Mouse (Mus musculus): ENCODE data around the gene Prpf4. TPM values are rescaled to one million over a fixed set of nuclear protein-coding genes. Genes with fewer than 3 reads are reported as not detected.

Gene Prpf4
- polyA plus RNA-seq, 1 experiment from 2014 or later: 28.2 TPM

GRCm38 (mm10) chr4:62419091-62419490 is 10.5 kb downstream of the Prpf4 start:
- Histone ChIP-seq H3K9ac (ENCODE audit: low read length) (no peak overlapping the region), H3K27me3 (ENCODE audit: control insufficient read depth, insufficient read depth, low read length) (no peaks in the 10 kb centered on the region), H3K4me3 (ENCODE audit: low read depth, low read length) (no peak overlapping the region), H3K27ac (ENCODE audit: low read depth, low read length) (no peak overlapping the region), H3K9me3 (ENCODE audit: control insufficient read depth, low read length) (no peaks in the 10 kb centered on the region), H3K4me2 (ENCODE audit: low read depth) (no peak overlapping the region), H3K4me1 (ENCODE audit: control insufficient read depth, insufficient read depth, low read length) (no peaks in the 10 kb centered on the region), H3K36me3 (ENCODE audit: control insufficient read depth, insufficient read depth, low read length) (peaks cover 31% of the 10 kb centered on the region)
- ATAC-seq (ENCODE audit: insufficient read depth, low FRiP score, low TSS enrichment) (no peak), DNase-seq (ENCODE audit: low spot score) (no peak)
- 96% methylated on average over 6 of the region's 6 CpGs for WGBS

GRCm38 (mm10) chr4:62425891-62426290 is 17.3 kb downstream of the Prpf4 start:
- ATAC-seq (ENCODE audit: insufficient read depth, low FRiP score, low TSS enrichment) (no peak), DNase-seq (ENCODE audit: low spot score) (no peak)
- H3K27me3 ChIP-seq (ENCODE audit: control insufficient read depth, insufficient read depth, low read length): no peaks in the 10 kb centered on the region
- H3K9me3 ChIP-seq (ENCODE audit: control insufficient read depth, low read length): no peaks in the 10 kb centered on the region
- H3K4me3 ChIP-seq (ENCODE audit: low read depth, low read length): no peak overlapping the region
- no peak overlapping the region for H3K9ac ChIP-seq (ENCODE audit: low read length)
- WGBS: 90% methylated on average over 4 of the region's 4 CpGs
- H3K4me1 ChIP-seq (ENCODE audit: control insufficient read depth, insufficient read depth, low read length): no peaks in the 10 kb centered on the region
- H3K27ac ChIP-seq (ENCODE audit: low read depth, low read length): no peak overlapping the region
- peaks cover 19% of the 10 kb centered on the region for H3K36me3 ChIP-seq (ENCODE audit: control insufficient read depth, insufficient read depth, low read length)
- no peak overlapping the region for H3K4me2 ChIP-seq (ENCODE audit: low read depth)

- Histone ChIP-seq H3K27me3 (ENCODE audit: control insufficient read depth, insufficient read depth, low read length) (no peaks in the 10 kb centered on the region), H3K9me3 (ENCODE audit: control insufficient read depth, low read length) (no peaks in the 10 kb centered on the region), H3K36me3 (ENCODE audit: control insufficient read depth, insufficient read depth, low read length) (peaks cover 7% of the 10 kb centered on the region), H3K4me2 (ENCODE audit: low read depth) (no peak overlapping the region), H3K4me3 (ENCODE audit: low read depth, low read length) (no peak overlapping the region), H3K4me1 (ENCODE audit: control insufficient read depth, insufficient read depth, low read length) (no peaks in the 10 kb centered on the region), H3K9ac (ENCODE audit: low read length) (no peak overlapping the region), H3K27ac (ENCODE audit: low read depth, low read length) (no peak overlapping the region)
- ATAC-seq (ENCODE audit: insufficient read depth, low FRiP score, low TSS enrichment) (no peak), DNase-seq (ENCODE audit: low spot score) (no peak)
- 77% methylated on average over 17 of the region's 17 CpGs for WGBS
Measured at GRCm38 (mm10) chr4:62427978-62428758, 19.6 kb downstream of the Prpf4 start.

- Histone ChIP-seq H3K27me3 (ENCODE audit: control insufficient read depth, insufficient read depth, low read length) (no peaks in the 10 kb centered on the region), H3K4me3 (ENCODE audit: low read depth, low read length) (no peak overlapping the region), H3K4me2 (ENCODE audit: low read depth) (no peak overlapping the region), H3K4me1 (ENCODE audit: control insufficient read depth, insufficient read depth, low read length) (no peaks in the 10 kb centered on the region), H3K9me3 (ENCODE audit: control insufficient read depth, low read length) (no peaks in the 10 kb centered on the region), H3K9ac (ENCODE audit: low read length) (no peak overlapping the region), H3K27ac (ENCODE audit: low read depth, low read length) (no peak overlapping the region), H3K36me3 (ENCODE audit: control insufficient read depth, insufficient read depth, low read length) (no peaks in the 10 kb centered on the region; the same call in none of the 2 replicates)
- WGBS: 88% methylated on average over 9 of the region's 9 CpGs
- no peak for ATAC-seq (ENCODE audit: insufficient read depth, low FRiP score, low TSS enrichment)
- DNase-seq (ENCODE audit: low spot score): no peak
Measured at GRCm38 (mm10) chr4:62429616-62430015, 21.0 kb downstream of the Prpf4 start.

- H3K4me1 ChIP-seq (ENCODE audit: control insufficient read depth, insufficient read depth, low read length): no peaks in the 10 kb centered on the region
- ATAC-seq (ENCODE audit: insufficient read depth, low FRiP score, low TSS enrichment): no peak
- H3K36me3 ChIP-seq (ENCODE audit: control insufficient read depth, insufficient read depth, low read length): no peaks in the 10 kb centered on the region; the same call in 1 of the 2 replicates
- no peak overlapping the region for H3K27ac ChIP-seq (ENCODE audit: low read depth, low read length)
- no peak overlapping the region for H3K4me3 ChIP-seq (ENCODE audit: low read depth, low read length)
- no peak overlapping the region for H3K9ac ChIP-seq (ENCODE audit: low read length)
- DNase-seq (ENCODE audit: low spot score): no peak
- H3K9me3 ChIP-seq (ENCODE audit: control insufficient read depth, low read length): no peaks in the 10 kb centered on the region
- H3K4me2 ChIP-seq (ENCODE audit: low read depth): no peak overlapping the region
- H3K27me3 ChIP-seq (ENCODE audit: control insufficient read depth, insufficient read depth, low read length): no peaks in the 10 kb centered on the region
Measured at GRCm38 (mm10) chr4:62430678-62431077, 22.1 kb downstream of the Prpf4 start.

GRCm38 (mm10) chr4:62431522-62431921 is 22.9 kb downstream of the Prpf4 start:
- no peaks in the 10 kb centered on the region for H3K36me3 ChIP-seq (ENCODE audit: control insufficient read depth, insufficient read depth, low read length)
- DNase-seq (ENCODE audit: low spot score) (no peak), ATAC-seq (ENCODE audit: insufficient read depth, low FRiP score, low TSS enrichment) (no peak)
- no peak overlapping the region for H3K4me3 ChIP-seq (ENCODE audit: low read depth, low read length)
- no peak overlapping the region for H3K9ac ChIP-seq (ENCODE audit: low read length)
- no peaks in the 10 kb centered on the region for H3K4me1 ChIP-seq (ENCODE audit: control insufficient read depth, insufficient read depth, low read length)
- no peaks in the 10 kb centered on the region for H3K9me3 ChIP-seq (ENCODE audit: control insufficient read depth, low read length)
- no peak overlapping the region for H3K4me2 ChIP-seq (ENCODE audit: low read depth)
- WGBS: 75% methylated on average over 4 of the region's 4 CpGs
- no peak overlapping the region for H3K27ac ChIP-seq (ENCODE audit: low read depth, low read length)
- H3K27me3 ChIP-seq (ENCODE audit: control insufficient read depth, insufficient read depth, low read length): no peaks in the 10 kb centered on the region

- Histone ChIP-seq H3K4me1 (ENCODE audit: control insufficient read depth, insufficient read depth, low read length) (no peaks in the 10 kb centered on the region), H3K9ac (ENCODE audit: low read length) (no peak overlapping the region), H3K4me2 (ENCODE audit: low read depth) (no peak overlapping the region), H3K9me3 (ENCODE audit: control insufficient read depth, low read length) (no peaks in the 10 kb centered on the region), H3K27ac (ENCODE audit: low read depth, low read length) (no peak overlapping the region), H3K27me3 (ENCODE audit: control insufficient read depth, insufficient read depth, low read length) (no peaks in the 10 kb centered on the region), H3K4me3 (ENCODE audit: low read depth, low read length) (no peak overlapping the region), H3K36me3 (ENCODE audit: control insufficient read depth, insufficient read depth, low read length) (no peaks in the 10 kb centered on the region)
- DNase-seq (ENCODE audit: low spot score) (no peak), ATAC-seq (ENCODE audit: insufficient read depth, low FRiP score, low TSS enrichment) (no peak)
- 86% methylated on average over 7 of the region's 7 CpGs for WGBS
Measured at GRCm38 (mm10) chr4:62433939-62434870, 25.6 kb downstream of the Prpf4 start.

GRCm38 (mm10) chr4:62435081-62435480 is 26.5 kb downstream of the Prpf4 start, which contains the start of gene Rnf183:
Rnf183 (minus strand) TSS chr4:62435252.
- ATAC-seq (ENCODE audit: insufficient read depth, low FRiP score, low TSS enrichment): no peak

More at GRCm38 (mm10) chr4:62435081-62435480, 26.5 kb downstream of the Prpf4 start, which contains the start of gene Rnf183:
- Histone ChIP-seq H3K27me3 (ENCODE audit: control insufficient read depth, insufficient read depth, low read length) (no peaks in the 10 kb centered on the region), H3K4me2 (ENCODE audit: low read depth) (no peak within 1 kb of the TSS), H3K9ac (ENCODE audit: low read length) (no peak within 1 kb of the TSS), H3K36me3 (ENCODE audit: control insufficient read depth, insufficient read depth, low read length) (no peaks in the 10 kb centered on the region), H3K4me3 (ENCODE audit: low read depth, low read length) (no peak within 1 kb of the TSS), H3K27ac (ENCODE audit: low read depth, low read length) (no peak within 1 kb of the TSS), H3K9me3 (ENCODE audit: control insufficient read depth, low read length) (no peaks in the 10 kb centered on the region), H3K4me1 (ENCODE audit: control insufficient read depth, insufficient read depth, low read length) (no peaks in the 10 kb centered on the region)
- 85% methylated on average over 6 of the region's 6 CpGs for WGBS
- no peak for DNase-seq (ENCODE audit: low spot score)
